Mouse (Mus musculus): ENCODE data around the gene Tpcn2.

- TF ChIP-seq POLR2A (IDR thresholded peaks at IDR 0.05; ENCODE audit: insufficient read depth, low read depth, low read length) (no peak), CTCF (IDR thresholded peaks at IDR 0.05) (no peak), EP300 (IDR thresholded peaks at IDR 0.05; ENCODE audit: insufficient read depth, low read depth, low read length) (no peak)
Observed at GRCm38 (mm10) chr7:145176750-145177589, 106.8 kb downstream of the Tpcn2 start.

Measured in heart, adult 2 months (tissue).